Mouse (Mus musculus): ENCODE data around the gene Ubl4b.

The Ubl4b gene

GRCm38 (mm10) chr3:107554842-107555241, at the start of gene Ubl4b:
Ubl4b (minus strand) TSS chr3:107555073.
- no peak for DNase-seq (ENCODE audit: low read depth, low spot score)

- DNase-seq (ENCODE audit: low read depth, low spot score) = no peak
Measured at GRCm38 (mm10) chr3:107600127-107600526, 45.3 kb upstream of the Ubl4b start.

- no peak for DNase-seq (ENCODE audit: low read depth, low spot score)
Measured at GRCm38 (mm10) chr3:107597586-107598389, 42.9 kb upstream of the Ubl4b start.

- DNase-seq (ENCODE audit: low read depth, low spot score) = no peak
Measured at GRCm38 (mm10) chr3:107597134-107597533, 42.3 kb upstream of the Ubl4b start.

GRCm38 (mm10) chr3:107596559-107596958, 41.7 kb upstream of the Ubl4b start:
- DNase-seq (ENCODE audit: low read depth, low spot score) = no peak

GRCm38 (mm10) chr3:107595938-107596461, 41.1 kb upstream of the Ubl4b start:
- no peak for DNase-seq (ENCODE audit: low read depth, low spot score)

GRCm38 (mm10) chr3:107595264-107595937, 40.5 kb upstream of the Ubl4b start:
- no peak for DNase-seq (ENCODE audit: low read depth, low spot score)

GRCm38 (mm10) chr3:107594662-107595263, 39.9 kb upstream of the Ubl4b start, which contains the start of gene Alx3:
Alx3 (plus strand) TSS chr3:107595031.
- DNase-seq (ENCODE audit: low read depth, low spot score) = no peak

GRCm38 (mm10) chr3:107593632-107594031, 38.8 kb upstream of the Ubl4b start:
- DNase-seq (ENCODE audit: low read depth, low spot score) = no peak

GRCm38 (mm10) chr3:107591612-107592011, 36.7 kb upstream of the Ubl4b start:
- no peak for DNase-seq (ENCODE audit: low read depth, low spot score)

GRCm38 (mm10) chr3:107586504-107586903, 31.6 kb upstream of the Ubl4b start:
- DNase-seq (ENCODE audit: low read depth, low spot score) = no peak

GRCm38 (mm10) chr3:107583893-107584292, 29.0 kb upstream of the Ubl4b start:
- DNase-seq (ENCODE audit: low read depth, low spot score) = no peak

- DNase-seq (ENCODE audit: low read depth, low spot score) = no peak
Measured at GRCm38 (mm10) chr3:107582875-107583767, 28.2 kb upstream of the Ubl4b start.

GRCm38 (mm10) chr3:107582130-107582874, 27.4 kb upstream of the Ubl4b start:
- DNase-seq (ENCODE audit: low read depth, low spot score) = no peak

- DNase-seq (ENCODE audit: low read depth, low spot score) = no peak
Measured at GRCm38 (mm10) chr3:107581103-107582010, 26.5 kb upstream of the Ubl4b start.

GRCm38 (mm10) chr3:107579466-107579865, 24.6 kb upstream of the Ubl4b start:
- peak; percentile 74 for DNase-seq (ENCODE audit: low read depth, low spot score)

GRCm38 (mm10) chr3:107577810-107578390, 23.0 kb upstream of the Ubl4b start:
- no peak for DNase-seq (ENCODE audit: low read depth, low spot score)

- no peak for DNase-seq (ENCODE audit: low read depth, low spot score)
Measured at GRCm38 (mm10) chr3:107576807-107577206, 21.9 kb upstream of the Ubl4b start.

GRCm38 (mm10) chr3:107571205-107571604, 16.3 kb upstream of the Ubl4b start:
- peak; percentile 50 for DNase-seq (ENCODE audit: low read depth, low spot score)
